Mouse (Mus musculus) G1E (cell line): ENCODE measurements at regions not wholly inside any gene's neighbourhood (a gene's known extent, or its start where the extent isn't known, plus 50 kb on each side); places are given as distances from the start of the nearest gene placed in this dataset.

Experiments used
- CTCF ChIP-seq: IDR thresholded peaks from 2 replicates; pipeline ENCODE4 v1.5.1; 2012; ENCODE audit warnings: low read depth, low read length, inconsistent platforms, mixed read lengths
- GATA1 ChIP-seq: IDR thresholded peaks from 2 replicates; pipeline ENCODE4 v1.6.1; 2012; ENCODE audit warnings: borderline replicate concordance, low read length, inconsistent platforms, mixed read lengths
- TAL1 ChIP-seq: conservative IDR thresholded peaks from 2 replicates; pipeline ENCODE4 v1.6.1; 2012; ENCODE audit warnings: low read depth, low read length, inconsistent platforms, mixed read lengths

DNA sequence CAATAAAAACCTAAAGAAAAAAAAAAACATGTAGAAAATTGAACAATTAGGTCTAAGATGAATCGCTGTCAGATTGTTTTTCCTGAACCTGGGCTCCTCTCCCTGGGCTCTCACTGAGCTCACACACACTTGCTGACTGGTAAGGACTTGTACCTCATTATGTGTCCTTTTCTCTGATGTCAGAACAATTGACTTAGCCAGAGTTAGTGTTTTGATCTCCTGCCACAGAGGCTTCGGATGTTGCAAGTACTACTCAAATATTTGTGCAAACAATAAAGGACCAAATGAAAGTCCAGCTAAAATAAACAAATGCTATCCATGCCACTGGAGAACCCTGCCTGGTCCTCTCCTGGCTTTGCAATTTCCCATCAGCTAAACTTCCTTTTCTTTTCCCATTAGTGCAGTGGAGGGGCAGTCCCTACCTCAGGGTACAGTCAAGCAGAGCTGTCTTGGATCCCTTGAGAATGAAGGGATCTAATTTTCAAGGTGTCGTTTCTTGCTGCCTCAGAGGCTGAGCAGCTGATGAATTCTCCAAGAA, 399.6 kb downstream of the Nbas start:
- TF ChIP-seq CTCF (no peak), GATA1 (no peak), TAL1 (no peak)
